Mouse (Mus musculus): ENCODE results near the gene Golga1.

DNA sequence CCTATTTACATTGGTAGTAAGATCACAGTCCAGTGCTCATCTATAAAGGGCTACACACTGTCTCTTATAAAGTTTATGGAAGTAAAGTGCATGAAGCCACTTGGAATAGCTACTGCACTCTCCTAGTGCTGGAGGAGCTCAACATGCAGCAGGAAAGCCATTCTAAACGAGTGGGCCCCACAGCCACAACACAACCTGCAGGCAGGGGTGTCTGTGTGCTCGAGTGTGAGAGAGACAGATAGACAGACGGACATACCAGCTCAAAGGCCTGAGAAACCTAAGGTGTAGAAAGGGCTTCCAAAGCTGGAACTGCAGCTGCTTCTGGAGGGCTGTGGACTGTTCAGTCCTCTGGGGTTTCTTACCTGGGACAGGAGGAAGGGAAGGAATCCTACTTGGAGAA, 48.8 kb downstream of the Golga1 start:
- TF ChIP-seq CTCF (IDR thresholded peaks at IDR 0.05; ENCODE audit: low read depth) (no peak), EP300 (IDR thresholded peaks at IDR 0.05; ENCODE audit: low read depth) (no peak)

All from liver, postnatal 0 days (tissue).